Mouse (Mus musculus) spleen, postnatal 4 days (tissue): Measurements from ENCODE around the gene Tpx2.

Source experiments
- DNase-seq, 2 experiments: peaks; one replicate each; pipeline ENCODE4 v3.0.0; 2022; ENCODE audit warnings: low spot score in 2 of 2

Tpx2 gene

GRCm38 (mm10) chr2:152944013-152944412 is 96.2 kb downstream of the Tpx2 start:
- no peak for DNase-seq
